Mouse (Mus musculus) c-Kit-negative CD71-positive TER-119-positive erythroid progenitor cells, embryonic 14.5 days (primary cell): ENCODE results near the gene Skint4.

Experiments
- DNase-seq: peaks from one replicate; pipeline ENCODE4 v3.0.0-alpha.2; 2013; ENCODE audit warnings: low read depth, low spot score

Gene Skint4

GRCm38 (mm10) chr4:112071716-112072115 lies at the start of gene Skint4:
TSS of gene Skint4 (plus strand) at chr4:112072016.
- DNase-seq: no peak
